Mouse (Mus musculus) ES-E14 (cell line): Measurements from ENCODE around the gene Smyd3.

ENCODE experiments used
- CHD2 ChIP-seq: IDR thresholded peaks from 2 replicates; pipeline ENCODE4 v1.6.1; 2014; ENCODE audit warnings: mild to moderate bottlenecking, low read depth, low read length, inconsistent platforms
- ZNF384 ChIP-seq: IDR thresholded peaks from 2 replicates; pipeline ENCODE4 v1.6.1; 2012; ENCODE audit warnings: low read depth, low read length, inconsistent platforms

DNA sequence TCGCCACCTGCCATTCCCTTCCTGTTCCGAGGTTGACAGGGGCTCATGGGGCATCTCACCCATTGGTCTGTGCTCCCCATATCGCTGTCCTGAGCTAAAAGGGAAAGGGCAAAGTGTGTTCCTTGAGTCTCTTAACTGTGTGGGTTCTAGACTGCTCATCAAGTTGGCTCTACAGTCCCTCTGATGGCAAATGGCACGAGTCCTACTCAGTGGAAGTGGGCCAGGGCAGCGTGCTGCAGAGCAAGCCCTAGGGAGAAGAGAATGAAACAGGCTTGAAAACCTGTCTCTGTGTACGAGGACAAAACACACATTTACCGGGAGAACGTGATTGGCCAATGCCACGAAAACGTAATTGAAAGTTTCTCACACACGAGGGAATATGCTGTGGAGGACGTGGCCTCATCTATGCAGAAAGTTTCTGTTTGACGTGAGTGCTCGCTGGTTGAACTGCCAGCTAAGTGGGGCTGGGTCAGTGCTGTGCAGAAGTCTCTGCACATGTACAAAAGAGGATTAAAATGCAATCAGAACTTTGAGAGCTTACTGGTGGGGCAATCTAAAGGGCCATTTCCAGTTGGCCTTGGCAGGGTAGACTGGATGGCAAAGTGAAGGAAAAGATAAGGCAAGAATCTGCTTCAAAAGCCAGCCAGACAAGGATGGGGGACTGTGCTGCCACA, 476.5 kb downstream of the Smyd3 start:
- TF ChIP-seq CHD2 = no peak
- TF ChIP-seq ZNF384 = no peak
